Mouse (Mus musculus): ENCODE measurements around the gene Sgf29.

Sgf29 gene

GRCm38 (mm10) chr7:126721635-126722034, 72.5 kb downstream of the Sgf29 start:
- in situ Hi-C loops (cut with MboI; ENCODE audit: low pct_unique_long_range_greater_than_20kb in 1 of 2, low sequenced_read_pairs in 2 of 2, unreplicated experiment in 1 of 2): no loop called here

Data from mouse embryonic stem cell (cell line).